Mouse (Mus musculus) G1E (cell line): ENCODE results near the gene Ttc39d.

Experiments
- CTCF ChIP-seq: IDR thresholded peaks from 2 replicates; pipeline ENCODE4 v1.5.1; 2012; ENCODE audit warnings: low read depth, low read length, inconsistent platforms, mixed read lengths
- GATA1 ChIP-seq: IDR thresholded peaks from 2 replicates; pipeline ENCODE4 v1.6.1; 2012; ENCODE audit warnings: borderline replicate concordance, low read length, inconsistent platforms, mixed read lengths
- GATA2 ChIP-seq: IDR thresholded peaks from 2 replicates; pipeline ENCODE4 v1.6.1; 2012; ENCODE audit warnings: low read depth, low read length, inconsistent platforms, borderline replicate concordance
- POLR2AphosphoS5 ChIP-seq: IDR thresholded peaks from 2 replicates; pipeline ENCODE4 v1.6.1; 2012; ENCODE audit warnings: low read depth, low read length, inconsistent platforms; ENCODE audit not compliant: insufficient replicate concordance
- TAL1 ChIP-seq: conservative IDR thresholded peaks from 2 replicates; pipeline ENCODE4 v1.6.1; 2012; ENCODE audit warnings: low read depth, low read length, inconsistent platforms, mixed read lengths

DNA sequence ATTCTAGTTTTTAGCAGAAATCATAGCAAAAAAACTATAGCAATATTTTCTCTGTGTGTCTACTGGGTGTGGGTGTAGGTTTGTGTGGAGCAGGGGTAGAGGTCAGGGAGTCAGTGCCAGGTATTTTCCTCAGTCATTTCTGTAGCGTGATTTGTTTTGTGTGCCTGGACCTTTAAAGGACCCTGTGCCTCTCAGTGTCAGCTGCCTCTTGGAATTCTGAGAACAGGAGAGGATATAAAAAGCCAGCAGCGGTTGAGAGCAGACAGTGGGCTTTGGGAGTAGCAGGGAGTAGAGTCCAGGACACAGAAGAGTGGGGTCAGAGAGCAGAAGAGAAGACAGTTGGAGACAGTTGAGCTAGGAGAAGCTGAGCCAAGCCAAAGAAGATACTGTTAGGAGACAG lies 12.9 kb downstream of the Ttc39d start:
- no peak for TF ChIP-seq TAL1
- no peak for TF ChIP-seq CTCF
- no peak for TF ChIP-seq POLR2AphosphoS5
- no peak for TF ChIP-seq GATA1
- TF ChIP-seq GATA2 = no peak
